ENCODE assay signal across 36 mouse cellular contexts in genomic region chr17:28898249-28898648, GRCm38 (mm10). TPM values are rescaled to one million over a fixed set of nuclear protein-coding genes. Genes with fewer than 3 reads are reported as not detected.
DNase-seq lines count a peak whose midpoint lies in the region; ATAC-seq and TF ChIP-seq lines count a peak whose summit lies in the region.
"Had no signal": no experiment of that assay in that cellular context is flagged by ENCODE, and none has a peak within 500 bp of the region (broad histone marks: within the 10 kb centered on the region; RNA-seq: fewer than 3 reads in every experiment).

No protein-coding gene starts in this region.

- H3K36me3 ChIP-seq in intestine, postnatal 0 days (ENCODE audit: control insufficient read depth, insufficient read depth): peaks cover 32% of the 10 kb centered on the region; the same call in 1 of the 2 replicates
- H3K36me3 ChIP-seq in intestine, embryonic 15.5 days: no peaks in the 10 kb centered on the region
- H3K36me3 ChIP-seq in CH12.LX (replicated peaks in 1 of 2; ENCODE audit: control insufficient read depth in 1 of 2, insufficient read depth in 1 of 2, low read length in 1 of 2) (peaks cover 2 to 29% of the 10 kb centered on the region in 2 experiments), ES-E14 (ENCODE audit: control insufficient read depth, insufficient read depth, low read length, poor library complexity, severe bottlenecking) (no peaks in the 10 kb centered on the region)
- no peaks in the 10 kb centered on the region for H3K36me3 ChIP-seq in stomach, postnatal 0 days (ENCODE audit: control insufficient read depth, insufficient read depth, low read length)
- H3K36me3 ChIP-seq: heart, embryonic 10.5 days; heart, embryonic 15.5 days; hindbrain, embryonic 12.5 days; limb, embryonic 13.5 days; midbrain, embryonic 13.5 days; neural tube, embryonic 13.5 days had no signal

- no peak overlapping the region for H3K27ac ChIP-seq in intestine, postnatal 0 days (ENCODE audit: low read depth, low read length)
- H3K27ac ChIP-seq in intestine, embryonic 15.5 days: no peak overlapping the region
- H3K27ac ChIP-seq in CH12.LX (ENCODE audit: insufficient read depth, low read depth) (no peak overlapping the region; the same call in 1 of the 2 replicates), ES-E14 (ENCODE audit: insufficient read depth, low read depth, low read length, poor library complexity, severe bottlenecking) (no peak overlapping the region; the same call in 1 of the 2 replicates)
- H3K27ac ChIP-seq in stomach, postnatal 0 days (replicated peaks): no peak overlapping the region
- H3K27ac ChIP-seq: forebrain, embryonic 13.5 days; heart, embryonic 10.5 days; heart, embryonic 15.5 days; hindbrain, embryonic 12.5 days; limb, embryonic 13.5 days; midbrain, embryonic 13.5 days; neural tube, embryonic 13.5 days had no signal

- DNase-seq in CH12.LX (ENCODE audit: extremely low read depth) (no peak), ES-E14 (ENCODE audit: low read depth, low spot score) (no peak), MN1 (ENCODE audit: low spot score) (no peak)
- no peak for DNase-seq in stomach, postnatal 0 days (ENCODE audit: low spot score)
- DNase-seq in left cerebral cortex, adult 9 months (ENCODE audit: low spot score in 2 of 2): no peak
- DNase-seq: adrenal gland, adult 8-10 months; cerebellum, adult 2 months; cerebellum, postnatal 14 days; gastrocnemius, postnatal 25 days; kidney, adult 11 months; kidney, postnatal 14 days; lung, postnatal 36 days; right cerebral cortex, postnatal 4 days; thymus, postnatal 14 days had no signal

- no peaks in the 10 kb centered on the region for H3K9me3 ChIP-seq in intestine, postnatal 0 days (ENCODE audit: control insufficient read depth)
- no peaks in the 10 kb centered on the region for H3K9me3 ChIP-seq in intestine, embryonic 15.5 days
- H3K9me3 ChIP-seq in CH12.LX (replicated peaks; ENCODE audit: low read length) (peaks cover 20% of the 10 kb centered on the region), ES-E14 (ENCODE audit: control insufficient read depth, insufficient read depth, low read depth, low read length) (no peaks in the 10 kb centered on the region)
- no peaks in the 10 kb centered on the region for H3K9me3 ChIP-seq in stomach, postnatal 0 days (ENCODE audit: control insufficient read depth, low read length)
- H3K9me3 ChIP-seq: forebrain, embryonic 13.5 days; heart, embryonic 10.5 days; heart, embryonic 15.5 days; hindbrain, embryonic 12.5 days; limb, embryonic 13.5 days; midbrain, embryonic 13.5 days; neural tube, embryonic 13.5 days had no signal

- no peak for TF ChIP-seq RAD21 in CH12.LX (IDR thresholded peaks at IDR 0.05; ENCODE audit: low read depth, low read length)

- WGBS in intestine, postnatal 0 days: 63% methylated on average over 5 of the region's 5 CpGs
- WGBS in intestine, embryonic 15.5 days: 68% methylated on average over 5 of the region's 5 CpGs
- WGBS in stomach, postnatal 0 days: 57% methylated on average over 5 of the region's 5 CpGs

- H3K27me3 ChIP-seq in intestine, postnatal 0 days (replicated peaks; ENCODE audit: control insufficient read depth, insufficient read depth, low read length): no peaks in the 10 kb centered on the region
- no peaks in the 10 kb centered on the region for H3K27me3 ChIP-seq in intestine, embryonic 15.5 days (replicated peaks)
- H3K27me3 ChIP-seq in CH12.LX (replicated peaks): peaks cover 3% of the 10 kb centered on the region
- no peaks in the 10 kb centered on the region for H3K27me3 ChIP-seq in stomach, postnatal 0 days (ENCODE audit: control insufficient read depth, insufficient read depth, low read length)
- H3K27me3 ChIP-seq: forebrain, embryonic 13.5 days; heart, embryonic 15.5 days; hindbrain, embryonic 12.5 days; limb, embryonic 13.5 days; midbrain, embryonic 13.5 days; neural tube, embryonic 13.5 days had no signal

- TF ChIP-seq CTCF in intestine, postnatal 0 days (IDR thresholded peaks at IDR 0.05; ENCODE audit: low read depth): no peak
- TF ChIP-seq CTCF in CH12.LX (conservative IDR thresholded peaks at IDR 0.05 in 1 of 2, IDR thresholded peaks at IDR 0.05 in 1 of 2; ENCODE audit: low read depth in 2 of 2, low read length in 2 of 2): no peak
- no peak for TF ChIP-seq CTCF in stomach, postnatal 0 days (IDR thresholded peaks at IDR 0.05; ENCODE audit: low read depth)

- no peaks in the 10 kb centered on the region for H3K4me1 ChIP-seq in intestine, postnatal 0 days (replicated peaks; ENCODE audit: control insufficient read depth, insufficient read depth, low read length)
- no peaks in the 10 kb centered on the region for H3K4me1 ChIP-seq in intestine, embryonic 15.5 days (replicated peaks)
- H3K4me1 ChIP-seq in CH12.LX (ENCODE audit: control insufficient read depth in 1 of 2, insufficient read depth in 2 of 2) (peaks cover 13 to 39% of the 10 kb centered on the region in 2 experiments), ES-E14 (ENCODE audit: control insufficient read depth in 2 of 2, insufficient read depth in 2 of 2, low read length in 2 of 2, poor library complexity in 1 of 2) (peaks cover 9 to 14% of the 10 kb centered on the region in 2 experiments)
- H3K4me1 ChIP-seq in stomach, postnatal 0 days (replicated peaks; ENCODE audit: control insufficient read depth, insufficient read depth): no peaks in the 10 kb centered on the region
- H3K4me1 ChIP-seq: forebrain, embryonic 13.5 days; heart, embryonic 15.5 days had no signal

- dilution Hi-C loops in CH12.LX (cut with MboI; ENCODE audit: extremely low pct_ligation_motif_present, extremely low pct_unique_long_range_greater_than_20kb, low sequenced_read_pairs): no loop called here

- TF ChIP-seq POLR2A in CH12.LX (IDR thresholded peaks at IDR 0.05; ENCODE audit: low read depth, low read length): no peak

- TF ChIP-seq EP300 in CH12.LX (IDR thresholded peaks at IDR 0.05; ENCODE audit: low read length): no peak
- TF ChIP-seq EP300 in stomach, postnatal 0 days (optimal IDR thresholded peaks at IDR 0.05): no peak

- H3K79me2 ChIP-seq in CH12.LX (replicated peaks; ENCODE audit: control insufficient read depth, extremely low read depth, insufficient read depth, poor library complexity, severe bottlenecking): peaks cover 4% of the 10 kb centered on the region; the same call in 1 of the 2 replicates

- in situ Hi-C loops in CH12.LX (cut with MboI; ENCODE audit: low pct_ligation_motif_present, low pct_unique_long_range_greater_than_20kb, low sequenced_read_pairs): loop anchor here (10.0 kb wide), 1 partner anchor 203 kb away; the partner anchor contains the start of genes Mapk14 and Slc26a8
- in situ Hi-C loops in ES-E14 (cut with MboI; ENCODE audit: low sequenced_read_pairs in 2 of 2, unreplicated experiment in 2 of 2): no loop called here

- H3K9ac ChIP-seq in intestine, postnatal 0 days (ENCODE audit: low read depth, low read length): no peak overlapping the region
- no peak overlapping the region for H3K9ac ChIP-seq in intestine, embryonic 15.5 days
- H3K9ac ChIP-seq in CH12.LX (ENCODE audit: insufficient read depth, low read depth) (peak overlapping the region; percentile 75), ES-E14 (ENCODE audit: insufficient read depth, low read depth, low read length, poor library complexity, severe bottlenecking) (peak overlapping the region; percentile 23; the same call in 1 of the 2 replicates)
- no peak overlapping the region for H3K9ac ChIP-seq in stomach, postnatal 0 days (ENCODE audit: low read length)
- H3K9ac ChIP-seq: forebrain, embryonic 13.5 days; heart, embryonic 15.5 days; hindbrain, embryonic 12.5 days; limb, embryonic 13.5 days; midbrain, embryonic 13.5 days; neural tube, embryonic 13.5 days had no signal

- H3K4me2 ChIP-seq in intestine, postnatal 0 days (replicated peaks; ENCODE audit: low read depth): no peak overlapping the region
- H3K4me2 ChIP-seq in intestine, embryonic 15.5 days (replicated peaks): no peak overlapping the region
- H3K4me2 ChIP-seq in CH12.LX (ENCODE audit: insufficient read depth, low read depth, poor library complexity, severe bottlenecking): peak overlapping the region; percentile 84
- no peak overlapping the region for H3K4me2 ChIP-seq in stomach, postnatal 0 days (replicated peaks; ENCODE audit: low read depth)
- H3K4me2 ChIP-seq: forebrain, embryonic 13.5 days; heart, embryonic 15.5 days; hindbrain, embryonic 12.5 days; limb, embryonic 13.5 days; midbrain, embryonic 13.5 days; neural tube, embryonic 13.5 days had no signal

- ATAC-seq in intestine, postnatal 0 days: 0 out of 2 replicates have a peak, but pooled peaks have one; percentile 7
- no peak for ATAC-seq in intestine, embryonic 15.5 days
- ATAC-seq in stomach, postnatal 0 days (ENCODE audit: low FRiP score, low TSS enrichment): peak; percentile 17; the same call in 1 of the 2 replicates
- ATAC-seq: activated CD4-positive, CD25-positive, alpha-beta regulatory T cell, adult 4 months; forebrain, embryonic 13.5 days; midbrain, embryonic 13.5 days had no signal

- no peak overlapping the region for H3K4me3 ChIP-seq in intestine, postnatal 0 days (ENCODE audit: low read depth, low read length)
- no peak overlapping the region for H3K4me3 ChIP-seq in intestine, embryonic 15.5 days (replicated peaks)
- H3K4me3 ChIP-seq in CH12.LX (replicated peaks in 1 of 3; ENCODE audit: low read depth in 2 of 3, low read length in 2 of 3, poor library complexity in 1 of 3) (peak overlapping the region; percentile 64 to 84 (median 78)), ES-E14 (ENCODE audit: insufficient read depth in 1 of 2, low read depth in 1 of 2, low read length in 2 of 2, poor library complexity in 1 of 2, severe bottlenecking in 1 of 2) (peak overlapping the region; percentile 27 to 31; a peak in 3 of 4 replicates)
- H3K4me3 ChIP-seq in stomach, postnatal 0 days (ENCODE audit: low read depth, low read length): no peak overlapping the region
- H3K4me3 ChIP-seq: forebrain, embryonic 13.5 days; heart, embryonic 10.5 days; heart, embryonic 15.5 days; hindbrain, embryonic 12.5 days; limb, embryonic 13.5 days; midbrain, embryonic 13.5 days; neural tube, embryonic 13.5 days had no signal

RNA-seq across cellular contexts. Expression of gene 4930539E08Rik, which starts 16.9 kb away (rescaled TPM):
- polyA plus RNA-seq in intestine, postnatal 0 days (2015; fragmentation: Nextera tagmentation; extraction: Ambion mirVana): 2.9 and 3.5 TPM in 2 replicates
- 4.4 and 4.8 TPM in 2 replicates for polyA plus RNA-seq in intestine, embryonic 15.5 days (2015; fragmentation: Nextera tagmentation; extraction: Ambion mirVana)
- total RNA-seq in CH12.LX (2012; rRNA removed): 1.4 TPM in 2 replicates
- total RNA-seq in CH12.LX (2014; rRNA removed): 0.57 and 0.62 TPM in 2 replicates
- 1.2 and 1.4 TPM in 2 replicates for polyA plus RNA-seq in CH12.LX (2012; ENCODE audit: insufficient read length, low read depth)
- total RNA-seq in ES-E14 (2012; rRNA removed): 1.2 and 1.4 TPM in 2 replicates
- polyA plus RNA-seq in stomach, postnatal 0 days (2015; fragmentation: Nextera tagmentation; extraction: Ambion mirVana): 1.2 and 2.2 TPM in 2 replicates
- total RNA-seq: gastrocnemius, postnatal 25 days had no signal
- polyA plus RNA-seq: liver, embryonic 16.5 days had no signal

RNA-seq across cellular contexts. Expression of gene Pnpla1, which starts 40.0 kb away (rescaled TPM):
- 0.12 and 0.20 TPM in 2 replicates for polyA plus RNA-seq in intestine, postnatal 0 days (2015; fragmentation: Nextera tagmentation; extraction: Ambion mirVana)
- polyA plus RNA-seq in intestine, embryonic 15.5 days (2015; fragmentation: Nextera tagmentation; extraction: Ambion mirVana): 0.95 and 1.2 TPM in 2 replicates
- not detected in 2 replicates for total RNA-seq in CH12.LX (2012; rRNA removed)
- not detected in 2 replicates for total RNA-seq in CH12.LX (2014; rRNA removed)
- polyA plus RNA-seq in CH12.LX (2012; ENCODE audit: insufficient read length, low read depth): not detected in 2 replicates
- total RNA-seq in ES-E14 (2012; rRNA removed): 0.05 and 0.27 TPM in 2 replicates
- 12.7 TPM in 2 replicates for polyA plus RNA-seq in stomach, postnatal 0 days (2015; fragmentation: Nextera tagmentation; extraction: Ambion mirVana)
- total RNA-seq: gastrocnemius, postnatal 25 days; heart, postnatal 25 days had no signal
- polyA plus RNA-seq: activated CD4-positive, CD25-positive, alpha-beta regulatory T cell, adult 4 months; embryonic facial prominence, embryonic 11.5 days; forebrain, embryonic 13.5 days; heart, embryonic 10.5 days; heart, embryonic 15.5 days; hindbrain, embryonic 12.5 days; kidney, embryonic 14.5 days; lung, embryonic 16.5 days; midbrain, embryonic 13.5 days; neural tube, embryonic 13.5 days; spleen, adult 2 months had no signal

RNA-seq across cellular contexts. Expression of gene Pxt1, which starts 45.4 kb away (rescaled TPM):
- polyA plus RNA-seq in intestine, postnatal 0 days (2015; fragmentation: Nextera tagmentation; extraction: Ambion mirVana): not detected in 2 replicates
- not detected in 2 replicates for polyA plus RNA-seq in intestine, embryonic 15.5 days (2015; fragmentation: Nextera tagmentation; extraction: Ambion mirVana)
- total RNA-seq in CH12.LX (2012; rRNA removed) (not detected in 2 replicates), CH12.LX (2014; rRNA removed) (not detected in 2 replicates), ES-E14 (2012; rRNA removed) (0.36 and 1.4 TPM in 2 replicates)
- polyA plus RNA-seq in CH12.LX (2012; ENCODE audit: insufficient read length, low read depth): not detected in 2 replicates
- polyA plus RNA-seq in stomach, postnatal 0 days (2015; fragmentation: Nextera tagmentation; extraction: Ambion mirVana): 0.18 TPM in 1 of 2 replicates, not detected in the other
- total RNA-seq: adrenal gland, adult 8-10 months; gastrocnemius, postnatal 25 days; layer of hippocampus, adult 18-20 months; layer of hippocampus, postnatal 10 days; left cerebral cortex, adult 18-20 months; left cerebral cortex, postnatal 36 days; MEL had no signal
- polyA plus RNA-seq: cerebellum, adult 2 months; embryonic facial prominence, embryonic 11.5 days; forebrain, embryonic 13.5 days; heart, embryonic 15.5 days; hindbrain, embryonic 12.5 days; limb, embryonic 13.5 days; midbrain, embryonic 13.5 days; neural tube, embryonic 13.5 days; urinary bladder, adult 2 months had no signal

RNA-seq across cellular contexts. Expression of gene Kctd20, which starts 53.5 kb away (rescaled TPM):
- polyA plus RNA-seq in intestine, postnatal 0 days (2015; fragmentation: Nextera tagmentation; extraction: Ambion mirVana): 25.6 and 27.0 TPM in 2 replicates
- 64.9 and 68.9 TPM in 2 replicates for polyA plus RNA-seq in intestine, embryonic 15.5 days (2015; fragmentation: Nextera tagmentation; extraction: Ambion mirVana)
- total RNA-seq in CH12.LX (2012; rRNA removed): 40.1 and 41.3 TPM in 2 replicates
- total RNA-seq in CH12.LX (2014; rRNA removed): 62.9 and 68.5 TPM in 2 replicates
- polyA plus RNA-seq in CH12.LX (2012; ENCODE audit: insufficient read length, low read depth): 68.6 and 85.2 TPM in 2 replicates
- total RNA-seq in ES-E14 (2012; rRNA removed): 39.6 and 46.9 TPM in 2 replicates
- 37.6 and 38.3 TPM in 2 replicates for polyA plus RNA-seq in stomach, postnatal 0 days (2015; fragmentation: Nextera tagmentation; extraction: Ambion mirVana)

Comparison
In these comparisons a context has a peak if more than half of its experiments do, and no peak if none do; other contexts are left out.
1. H3K4me3 ChIP-seq: peak in CH12.LX (3 of 3) and ES-E14 (2 of 2); none in intestine, postnatal 0 days (single experiment), intestine, embryonic 15.5 days (single experiment) and stomach, postnatal 0 days (single experiment).
2. H3K9ac ChIP-seq: peak in CH12.LX (single experiment) and ES-E14 (single experiment); none in intestine, postnatal 0 days (single experiment), intestine, embryonic 15.5 days (single experiment) and stomach, postnatal 0 days (single experiment).